Mouse (Mus musculus) CD4-positive, CD25-positive, alpha-beta regulatory T cell, adult 2 months (primary cell): ENCODE results near the gene Plekha5.
"Not testable (repeated sequence)": the region's sequence is repeated elsewhere in the genome, so short reads cannot be mapped to it uniquely, and the experiment has no call there.

Experiments used
- DNase-seq: peaks from one replicate; pipeline ENCODE4 v3.0.0-alpha.2; 2012; ENCODE audit warnings: low read depth, low spot score

The Plekha5 gene

GRCm38 (mm10) chr6:140523600-140523999, 99.7 kb downstream of the Plekha5 start:
- DNase-seq: no peak

- no peak for DNase-seq
These were observed 104.6 kb downstream of the Plekha5 start for GRCm38 (mm10) chr6:140528414-140528813.

- not testable (repeated sequence) for DNase-seq
These were observed 109.0 kb downstream of the Plekha5 start for GRCm38 (mm10) chr6:140532858-140533257.

GRCm38 (mm10) chr6:140533606-140534005, 109.8 kb downstream of the Plekha5 start:
- DNase-seq: no peak

- DNase-seq: no peak
These were observed 111.7 kb downstream of the Plekha5 start for GRCm38 (mm10) chr6:140535504-140535903.

- no peak for DNase-seq
These were observed 118.1 kb downstream of the Plekha5 start for GRCm38 (mm10) chr6:140541919-140542318.

- DNase-seq: no peak
These were observed 119.3 kb downstream of the Plekha5 start for GRCm38 (mm10) chr6:140543005-140543794.

- peak; percentile 54 for DNase-seq
These were observed 122.2 kb downstream of the Plekha5 start for GRCm38 (mm10) chr6:140546095-140546494.

GRCm38 (mm10) chr6:140546648-140547201, 122.9 kb downstream of the Plekha5 start:
- no peak for DNase-seq

GRCm38 (mm10) chr6:140547203-140547944, 123.5 kb downstream of the Plekha5 start:
- no peak for DNase-seq

- peak; percentile 41 for DNase-seq
These were observed 124.4 kb downstream of the Plekha5 start for GRCm38 (mm10) chr6:140548082-140548769.

- no peak for DNase-seq
These were observed 126.9 kb downstream of the Plekha5 start for GRCm38 (mm10) chr6:140550741-140551140.

- peak; percentile 51 for DNase-seq
These were observed 130.4 kb downstream of the Plekha5 start for GRCm38 (mm10) chr6:140554261-140554660.

GRCm38 (mm10) chr6:140559411-140559810, 135.6 kb downstream of the Plekha5 start:
- DNase-seq: no peak

GRCm38 (mm10) chr6:140561151-140561916, 137.5 kb downstream of the Plekha5 start:
- peak; percentile 49 for DNase-seq

- DNase-seq: no peak
These were observed 138.2 kb downstream of the Plekha5 start for GRCm38 (mm10) chr6:140561917-140562590.

GRCm38 (mm10) chr6:140567199-140567598, 143.3 kb downstream of the Plekha5 start:
- no peak for DNase-seq

- no peak for DNase-seq
These were observed 144.0 kb downstream of the Plekha5 start for GRCm38 (mm10) chr6:140567897-140568296.

- no peak for DNase-seq
These were observed 146.3 kb downstream of the Plekha5 start for GRCm38 (mm10) chr6:140570152-140570551.

- DNase-seq: no peak
These were observed 151.1 kb downstream of the Plekha5 start for GRCm38 (mm10) chr6:140574943-140575342.

- no peak for DNase-seq
These were observed 152.3 kb downstream of the Plekha5 start for GRCm38 (mm10) chr6:140576133-140576532.
